Mouse (Mus musculus) spleen, adult 10 weeks (tissue): ENCODE measurements around the gene Taar6. TPM values are rescaled to one million over a fixed set of nuclear protein-coding genes. Genes with fewer than 3 reads are reported as not detected.

Source experiments
- polyA plus RNA-seq: library from polyadenylated mRNA; stranded (reverse); fragments of 350-450 nt; fragmentation: Illumina TruSeq; extraction: RNeasy Lipid Tissue Mini Kit (QIAGEN cat#74804); gene quantifications from one replicate; pipeline ENCODE4 v1.2.3, GENCODE M21; 2015; ENCODE audit warnings: low replicate concordance; ENCODE audit not compliant: insufficient read depth

Taar6 gene
- not detected for polyA plus RNA-seq

DNA sequence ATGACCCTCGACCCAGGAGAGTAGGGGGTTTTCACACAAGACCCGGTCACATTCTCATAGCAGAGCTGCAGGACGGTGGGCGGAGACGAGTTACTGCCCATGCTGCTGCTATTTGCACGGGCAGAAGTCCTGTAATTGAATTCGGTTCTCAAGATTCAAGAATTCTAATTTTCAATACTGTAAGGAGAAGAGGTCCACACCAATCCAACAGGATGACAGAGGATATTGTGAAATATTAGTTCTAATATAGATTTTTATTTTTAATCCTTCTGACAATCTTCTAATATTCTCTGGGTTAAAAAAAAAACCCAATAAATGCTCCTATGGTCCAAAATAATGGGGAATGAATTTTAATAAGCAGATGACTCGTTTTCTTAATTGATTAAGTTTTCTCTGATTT lies at the start of gene Taar6:
Gene Taar6 (minus strand): TSS at position 101 of the 400 bp plus-strand sequence.

DNA sequence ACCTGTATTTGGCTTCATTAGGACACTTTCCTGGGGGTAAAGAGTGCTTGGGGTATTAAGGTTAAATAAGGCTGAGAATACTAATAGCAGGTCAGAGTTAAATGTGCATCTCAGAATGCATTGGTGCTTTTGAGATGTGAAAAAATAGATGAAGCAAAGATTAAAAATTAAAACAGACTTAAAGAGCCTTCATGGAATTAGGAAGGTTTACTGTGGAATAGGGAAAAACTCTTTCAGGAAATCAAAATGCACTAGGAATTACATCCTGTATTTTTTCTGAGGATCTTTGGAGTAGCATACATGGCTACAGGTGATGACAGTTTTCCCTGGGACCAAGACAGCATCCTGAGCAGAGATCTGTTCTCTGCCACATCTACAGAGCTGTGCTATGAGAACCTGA lies 41.5 kb upstream of the Taar6 start, which contains the start of gene Taar7d:
Gene Taar7d (plus strand): TSS at position 301 of the 400 bp plus-strand sequence.

DNA sequence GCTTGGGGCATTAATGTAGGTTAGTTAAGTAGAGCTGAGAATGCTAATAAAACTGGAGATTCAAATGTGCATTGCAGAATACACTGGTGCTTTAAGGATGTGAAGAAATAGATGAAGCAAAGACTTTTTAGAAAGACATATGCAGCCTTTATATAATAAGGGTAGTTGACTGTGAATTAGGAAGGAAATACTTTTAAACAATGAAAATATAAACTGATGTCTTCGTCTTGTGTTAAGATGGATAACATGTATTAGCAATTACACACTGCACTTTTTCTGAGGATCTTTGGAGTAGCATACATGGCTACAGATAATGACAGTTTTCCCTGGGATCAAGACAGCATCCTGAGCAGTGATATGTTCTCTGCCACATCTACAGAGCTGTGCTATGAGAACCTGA lies 14.2 kb upstream of the Taar6 start, which contains the start of gene Taar7b:
Gene Taar7b (plus strand): TSS at position 301 of the 400 bp plus-strand sequence.

DNA sequence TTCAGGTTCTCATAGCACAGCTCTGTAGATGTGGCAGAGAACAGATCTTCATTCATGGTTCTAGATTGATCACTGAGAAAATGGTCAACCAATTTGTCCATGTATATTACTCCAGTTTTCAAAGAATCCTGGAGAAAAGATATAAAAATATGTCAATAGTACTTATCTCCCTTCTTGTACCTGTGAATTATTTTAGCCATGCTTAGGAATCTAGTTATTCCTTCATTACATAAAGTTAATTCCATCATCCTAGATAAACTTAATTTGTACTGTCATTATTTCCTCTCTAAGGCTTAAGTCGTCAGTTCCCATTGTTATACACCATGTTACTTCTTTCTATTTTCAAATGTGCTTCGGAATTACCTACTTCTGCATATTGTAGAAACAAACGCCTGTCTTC lies 7.9 kb upstream of the Taar6 start, which contains the start of gene Taar7a:
Gene Taar7a (minus strand): TSS at position 101 of the 400 bp plus-strand sequence.

DNA sequence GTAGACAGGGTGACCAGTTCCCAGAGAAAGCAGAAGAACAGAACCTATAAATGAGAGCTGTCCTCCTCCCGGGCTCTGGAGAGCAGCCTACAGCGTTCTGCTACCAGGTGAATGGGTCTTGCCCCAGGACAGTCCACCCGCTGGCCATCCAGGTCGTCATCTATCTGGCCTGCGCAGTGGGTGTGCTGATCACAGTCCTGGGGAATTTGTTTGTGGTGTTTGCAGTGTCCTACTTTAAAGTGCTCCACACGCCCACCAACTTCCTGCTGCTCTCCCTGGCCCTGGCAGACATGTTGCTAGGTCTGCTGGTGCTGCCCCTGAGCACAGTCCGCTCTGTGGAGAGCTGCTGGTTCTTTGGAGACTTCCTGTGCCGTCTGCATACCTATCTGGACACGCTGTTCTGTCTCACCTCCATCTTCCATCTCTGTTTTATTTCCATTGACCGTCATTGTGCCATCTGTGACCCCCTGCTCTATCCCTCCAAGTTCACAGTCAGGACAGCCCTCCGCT lies 14.7 kb downstream of the Taar6 start, which contains the start of gene Taar5:
Gene Taar5 (plus strand): TSS at position 51 of the 510 bp plus-strand sequence.

DNA sequence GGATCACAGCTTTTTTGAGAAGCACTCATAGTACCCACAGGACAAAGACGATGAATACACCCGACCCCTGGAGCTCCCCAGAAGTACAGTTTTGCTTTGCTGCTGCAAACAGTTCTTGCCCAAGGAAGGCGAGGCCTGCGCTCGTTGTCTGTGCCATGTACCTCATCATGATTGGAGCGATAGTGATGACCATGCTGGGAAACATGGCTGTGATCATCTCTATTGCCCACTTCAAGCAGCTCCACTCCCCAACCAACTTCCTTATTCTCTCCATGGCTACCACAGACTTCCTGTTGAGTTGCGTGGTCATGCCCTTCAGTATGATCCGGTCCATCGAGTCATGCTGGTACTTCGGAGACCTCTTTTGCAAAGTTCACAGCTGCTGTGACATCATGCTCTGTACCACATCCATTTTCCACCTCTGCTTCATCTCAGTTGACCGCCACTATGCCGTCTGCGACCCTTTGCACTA lies 25.0 kb downstream of the Taar6 start, which contains the start of gene Taar4:
Gene Taar4 (plus strand): TSS at position 51 of the 472 bp plus-strand sequence.

DNA sequence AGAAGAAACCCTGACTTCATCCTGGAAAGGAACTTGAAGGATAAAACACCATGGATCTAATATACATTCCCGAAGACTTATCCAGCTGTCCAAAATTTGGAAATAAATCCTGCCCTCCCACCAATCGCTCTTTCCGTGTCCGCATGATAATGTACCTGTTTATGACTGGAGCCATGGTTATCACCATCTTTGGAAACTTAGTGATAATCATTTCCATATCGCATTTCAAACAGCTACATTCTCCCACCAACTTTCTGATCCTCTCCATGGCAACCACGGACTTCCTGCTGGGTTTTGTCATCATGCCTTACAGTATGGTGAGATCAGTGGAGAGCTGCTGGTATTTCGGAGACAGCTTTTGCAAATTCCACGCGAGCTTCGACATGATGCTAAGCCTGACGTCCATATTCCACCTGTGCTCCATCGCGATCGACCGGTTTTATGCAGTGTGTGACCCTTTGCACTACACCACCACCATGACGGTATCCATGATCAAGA lies 35.9 kb downstream of the Taar6 start, which contains the start of gene Taar3:
Gene Taar3 (plus strand): TSS at position 51 of the 498 bp plus-strand sequence.

DNA sequence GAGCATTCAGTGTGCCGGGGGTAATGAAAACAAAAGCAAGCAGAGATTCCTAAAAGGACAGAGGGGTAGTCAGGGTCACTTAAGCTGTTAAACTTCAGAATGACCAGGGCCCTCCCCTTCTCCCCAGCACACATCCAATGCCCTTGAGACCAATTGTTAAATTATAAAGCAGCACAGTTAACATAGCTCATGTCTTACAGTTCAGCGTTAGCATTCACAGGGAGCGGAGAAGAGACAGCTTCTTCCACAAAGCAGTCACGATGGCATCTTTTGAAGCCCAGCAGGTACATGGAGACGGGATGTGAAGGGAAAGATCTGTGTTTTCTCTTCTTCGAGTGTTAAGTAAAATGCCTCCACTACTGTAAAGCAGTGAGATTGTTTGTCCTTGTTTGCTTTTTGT lies 47.1 kb downstream of the Taar6 start, which contains the start of gene Taar2:
Gene Taar2 (plus strand): TSS at position 261 of the 400 bp plus-strand sequence.

Other genes with a start within 250 kb of the Taar6 start
- 3,138 TPM for gene Rps12, start 198.4 kb downstream of the Taar6 start, polyA plus RNA-seq
- gene Slc18b1, start 188.7 kb downstream of the Taar6 start, polyA plus RNA-seq: 4.1 TPM
- 4.2 TPM for gene Vnn3, start 134.2 kb downstream of the Taar6 start, polyA plus RNA-seq
- 0.25 TPM for gene Vnn1, start 91.0 kb downstream of the Taar6 start, polyA plus RNA-seq
- gene Taar1, start 65.3 kb downstream of the Taar6 start, polyA plus RNA-seq: not detected
- not detected for gene Taar2, start 47.1 kb downstream of the Taar6 start, polyA plus RNA-seq
- not detected for gene Taar3, start 36.1 kb downstream of the Taar6 start, polyA plus RNA-seq
- gene Taar4, start 25.2 kb downstream of the Taar6 start, polyA plus RNA-seq: not detected
- gene Taar5, start 14.9 kb downstream of the Taar6 start, polyA plus RNA-seq: not detected
- gene Taar7a, start 7.8 kb upstream of the Taar6 start, polyA plus RNA-seq: not detected
- not detected for gene Taar7b, start 14.3 kb upstream of the Taar6 start, polyA plus RNA-seq
- gene Taar7d, start 41.6 kb upstream of the Taar6 start, polyA plus RNA-seq: not detected
- not detected for gene Taar7e, start 52.0 kb upstream of the Taar6 start, polyA plus RNA-seq
- gene Taar7f, start 63.9 kb upstream of the Taar6 start, polyA plus RNA-seq: not detected
- gene Taar8a, start 90.9 kb upstream of the Taar6 start, polyA plus RNA-seq: not detected
- gene Taar8b, start 106.6 kb upstream of the Taar6 start, polyA plus RNA-seq: 1.4 TPM
- gene Taar8c, start 116.3 kb upstream of the Taar6 start, polyA plus RNA-seq: 0.43 TPM
- gene Taar9, start 123.9 kb upstream of the Taar6 start, polyA plus RNA-seq: 0.64 TPM
- 154 TPM for gene Stx7, start 163.7 kb upstream of the Taar6 start, polyA plus RNA-seq
- gene Moxd1, start 237.9 kb upstream of the Taar6 start, polyA plus RNA-seq: 0.11 TPM